Mouse (Mus musculus): ENCODE results near the gene Aifm1.

- TF ChIP-seq CTCF (IDR thresholded peaks at IDR 0.05; ENCODE audit: extremely low read depth, insufficient read depth, low read length), result no peak
- TF ChIP-seq POLR2A (IDR thresholded peaks at IDR 0.05; ENCODE audit: extremely low read depth, insufficient read depth, low read length), result no peak
Measured at GRCm38 (mm10) chrX:48452231-48452890, 61.0 kb downstream of the Aifm1 start.
